Mouse (Mus musculus): ENCODE results near the gene Pik3ap1. TPM values are rescaled to one million over a fixed set of nuclear protein-coding genes. Genes with fewer than 3 reads are reported as not detected.
"Not testable (repeated sequence)": the region's sequence is repeated elsewhere in the genome, so short reads cannot be mapped to it uniquely, and the experiment has no call there.

Pik3ap1 gene
- polyA plus RNA-seq (2011; ENCODE audit: insufficient read depth, insufficient read length, low read depth, missing spikeins) = 0.16 and 0.38 TPM in 2 replicates

DNA sequence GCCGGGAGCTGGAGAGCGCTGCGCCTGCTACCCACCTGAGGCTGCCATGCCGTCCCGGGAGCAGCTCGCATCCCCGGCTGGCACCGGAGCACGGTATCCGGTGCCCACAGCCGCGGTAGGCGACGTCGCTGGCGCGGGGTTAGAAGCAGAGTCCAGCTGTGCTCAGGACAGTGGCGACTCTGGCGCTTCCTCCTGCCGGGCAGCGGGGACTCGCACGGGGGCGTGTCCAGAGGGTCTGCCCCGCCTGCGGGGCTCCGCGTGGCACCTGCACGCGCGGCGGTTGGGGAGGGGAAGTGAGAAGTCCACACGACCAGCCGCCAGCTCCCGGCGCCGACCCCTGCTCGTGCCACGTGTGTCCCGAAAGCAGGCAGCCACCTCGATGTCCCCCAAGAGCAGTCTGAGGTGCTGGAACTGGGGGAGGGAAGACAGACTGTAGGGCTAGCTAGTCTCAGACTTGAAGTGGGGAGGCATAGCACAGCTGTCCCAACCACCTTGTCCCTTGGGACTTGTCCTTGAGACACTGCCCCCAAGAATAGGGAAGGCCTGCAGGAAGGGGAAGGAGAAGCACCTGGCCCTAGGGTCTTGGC, at the start of gene Pik3ap1:
Gene Pik3ap1, minus strand, starts transcription at position 181 of the 587 bp plus-strand sequence.
- Histone ChIP-seq H3K36me3 (ENCODE audit: control insufficient read depth, insufficient read depth, low read length, poor library complexity, severe bottlenecking) (no peaks in the 10 kb centered on the region), H3K4me3 (ENCODE audit: low read depth, low read length) (peak within 1 kb of the TSS; percentile 73), H3K9ac (ENCODE audit: low read depth, poor library complexity, severe bottlenecking) (peak within 1 kb of the TSS; percentile 41), H3K4me1 (ENCODE audit: control insufficient read depth, insufficient read depth, low read length) (no peaks in the 10 kb centered on the region), H3K27ac (ENCODE audit: insufficient read depth, low read length) (no peak within 1 kb of the TSS), H3K9me3 (replicated peaks; ENCODE audit: control insufficient read depth, insufficient read depth, low read length, poor library complexity, severe bottlenecking) (no peaks in the 10 kb centered on the region), H3K27me3 (ENCODE audit: control insufficient read depth, insufficient read depth, low read length, poor library complexity, severe bottlenecking) (0 out of 2 replicates have a peak, but pooled peaks cover 2% of the 10 kb centered on the region)
- no peak for TF ChIP-seq CTCF (IDR thresholded peaks at IDR 0.05; ENCODE audit: low read depth, low read length)
- no peak for TF ChIP-seq EP300 (IDR thresholded peaks at IDR 0.05; ENCODE audit: insufficient read depth, low read depth, low read length)
- TF ChIP-seq POLR2A (IDR thresholded peaks at IDR 0.05; ENCODE audit: insufficient read depth, low read length) = no peak

DNA sequence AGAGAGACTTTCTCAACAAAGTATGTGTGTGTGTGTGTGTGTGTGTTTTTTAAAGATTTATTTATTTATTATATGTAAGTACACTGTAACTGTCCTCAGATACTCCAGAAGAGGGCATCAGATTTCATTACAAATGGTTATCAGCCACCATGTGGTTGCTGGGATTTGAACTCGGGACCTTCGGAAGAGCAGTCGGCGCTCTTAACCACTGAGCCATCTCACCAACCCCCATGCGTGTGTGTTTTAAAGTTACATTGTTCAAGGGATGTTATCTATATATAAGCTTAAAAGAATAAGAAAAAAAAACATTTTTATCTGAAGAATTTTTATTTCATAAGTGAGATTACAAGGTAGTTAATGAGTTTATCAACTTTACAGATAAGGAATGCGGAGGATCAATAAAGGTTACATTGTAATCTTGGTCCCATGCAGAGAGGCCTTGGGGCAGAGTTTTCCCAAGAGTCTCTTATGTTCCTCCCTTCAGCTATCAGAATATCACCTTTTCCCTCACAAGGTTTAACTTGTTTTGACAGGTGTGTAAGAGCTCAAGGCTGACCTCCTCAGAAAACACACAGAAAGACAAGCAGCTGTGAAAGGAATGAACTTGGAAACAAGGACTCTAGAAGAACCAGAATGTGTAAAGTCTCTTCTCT, 46.7 kb upstream of the Pik3ap1 start:
- not testable (repeated sequence) for H3K4me1 ChIP-seq (ENCODE audit: control insufficient read depth, insufficient read depth, low read length)

DNA sequence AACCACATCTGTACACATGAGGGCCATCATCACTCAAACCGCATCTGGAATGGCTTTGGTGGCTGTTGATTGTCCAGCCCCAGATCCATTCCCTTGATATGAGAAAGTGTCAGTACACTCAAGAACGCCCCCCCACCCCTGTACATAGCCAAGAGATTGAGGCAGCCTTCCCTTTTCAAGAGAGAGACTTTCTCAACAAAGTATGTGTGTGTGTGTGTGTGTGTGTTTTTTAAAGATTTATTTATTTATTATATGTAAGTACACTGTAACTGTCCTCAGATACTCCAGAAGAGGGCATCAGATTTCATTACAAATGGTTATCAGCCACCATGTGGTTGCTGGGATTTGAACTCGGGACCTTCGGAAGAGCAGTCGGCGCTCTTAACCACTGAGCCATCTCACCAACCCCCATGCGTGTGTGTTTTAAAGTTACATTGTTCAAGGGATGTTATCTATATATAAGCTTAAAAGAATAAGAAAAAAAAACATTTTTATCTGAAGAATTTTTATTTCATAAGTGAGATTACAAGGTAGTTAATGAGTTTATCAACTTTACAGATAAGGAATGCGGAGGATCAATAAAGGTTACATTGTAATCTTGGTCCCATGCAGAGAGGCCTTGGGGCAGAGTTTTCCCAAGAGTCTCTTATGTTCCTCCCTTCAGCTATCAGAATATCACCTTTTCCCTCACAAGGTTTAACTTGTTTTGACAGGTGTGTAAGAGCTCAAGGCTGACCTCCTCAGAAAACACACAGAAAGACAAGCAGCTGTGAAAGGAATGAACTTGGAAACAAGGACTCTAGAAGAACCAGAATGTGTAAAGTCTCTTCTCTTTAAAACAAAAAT, 41.2 kb upstream of the Pik3ap1 start:
- not testable (repeated sequence) for H3K36me3 ChIP-seq (ENCODE audit: control insufficient read depth, insufficient read depth, low read length, poor library complexity, severe bottlenecking); H3K27ac ChIP-seq (ENCODE audit: insufficient read depth, low read length); H3K4me1 ChIP-seq (ENCODE audit: control insufficient read depth, insufficient read depth, low read length); H3K9me3 ChIP-seq (replicated peaks; ENCODE audit: control insufficient read depth, insufficient read depth, low read length, poor library complexity, severe bottlenecking); H3K4me3 ChIP-seq (ENCODE audit: low read depth, low read length); H3K9ac ChIP-seq (ENCODE audit: low read depth, poor library complexity, severe bottlenecking); H3K27me3 ChIP-seq (ENCODE audit: control insufficient read depth, insufficient read depth, low read length, poor library complexity, severe bottlenecking)

More for the DNA sequence above, 46.7 kb upstream of the Pik3ap1 start:
- H3K4me3 ChIP-seq (ENCODE audit: low read depth, low read length); H3K27me3 ChIP-seq (ENCODE audit: control insufficient read depth, insufficient read depth, low read length, poor library complexity, severe bottlenecking); H3K27ac ChIP-seq (ENCODE audit: insufficient read depth, low read length); H3K9ac ChIP-seq (ENCODE audit: low read depth, poor library complexity, severe bottlenecking); H3K36me3 ChIP-seq (ENCODE audit: control insufficient read depth, insufficient read depth, low read length, poor library complexity, severe bottlenecking); H3K9me3 ChIP-seq (replicated peaks; ENCODE audit: control insufficient read depth, insufficient read depth, low read length, poor library complexity, severe bottlenecking): not testable (repeated sequence)

- TF ChIP-seq EP300 (IDR thresholded peaks at IDR 0.05; ENCODE audit: insufficient read depth, low read depth, low read length) (no peak), CTCF (IDR thresholded peaks at IDR 0.05; ENCODE audit: low read depth, low read length) (no peak), POLR2A (IDR thresholded peaks at IDR 0.05; ENCODE audit: insufficient read depth, low read length) (no peak)
- Histone ChIP-seq H3K27ac (ENCODE audit: insufficient read depth, low read length) (no peak overlapping the region), H3K4me1 (ENCODE audit: control insufficient read depth, insufficient read depth, low read length) (no peaks in the 10 kb centered on the region), H3K9me3 (replicated peaks; ENCODE audit: control insufficient read depth, insufficient read depth, low read length, poor library complexity, severe bottlenecking) (no peaks in the 10 kb centered on the region), H3K36me3 (ENCODE audit: control insufficient read depth, insufficient read depth, low read length, poor library complexity, severe bottlenecking) (no peaks in the 10 kb centered on the region), H3K4me3 (ENCODE audit: low read depth, low read length) (no peak overlapping the region), H3K27me3 (ENCODE audit: control insufficient read depth, insufficient read depth, low read length, poor library complexity, severe bottlenecking) (no peaks in the 10 kb centered on the region), H3K9ac (ENCODE audit: low read depth, poor library complexity, severe bottlenecking) (no peak overlapping the region)
Observed at GRCm38 (mm10) chr19:41421264-41421663, 36.4 kb upstream of the Pik3ap1 start.

DNA sequence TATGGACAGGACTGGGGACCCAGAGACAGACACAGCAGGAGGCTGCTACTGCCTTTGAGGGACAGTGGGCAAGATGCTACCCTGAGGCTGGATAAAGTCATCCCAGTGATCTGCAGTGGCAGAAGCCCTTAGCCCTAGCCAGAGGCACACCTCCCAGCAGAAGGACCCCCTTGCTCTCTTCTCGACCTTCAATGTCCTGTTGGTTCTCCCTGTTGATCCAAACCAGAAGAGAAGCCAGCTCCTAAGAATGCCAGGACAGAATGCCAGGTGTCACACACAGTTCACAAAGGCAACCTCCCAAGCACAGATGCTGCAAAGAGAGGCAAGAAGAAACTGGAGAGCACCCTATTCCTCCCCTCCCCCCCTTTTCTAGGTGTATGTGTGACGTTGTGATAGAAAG, 33.9 kb upstream of the Pik3ap1 start:
- Histone ChIP-seq H3K4me1 (ENCODE audit: control insufficient read depth, insufficient read depth, low read length) (no peaks in the 10 kb centered on the region), H3K9me3 (replicated peaks; ENCODE audit: control insufficient read depth, insufficient read depth, low read length, poor library complexity, severe bottlenecking) (no peaks in the 10 kb centered on the region), H3K27ac (ENCODE audit: insufficient read depth, low read length) (no peak overlapping the region), H3K27me3 (ENCODE audit: control insufficient read depth, insufficient read depth, low read length, poor library complexity, severe bottlenecking) (no peaks in the 10 kb centered on the region), H3K36me3 (ENCODE audit: control insufficient read depth, insufficient read depth, low read length, poor library complexity, severe bottlenecking) (no peaks in the 10 kb centered on the region), H3K9ac (ENCODE audit: low read depth, poor library complexity, severe bottlenecking) (no peak overlapping the region), H3K4me3 (ENCODE audit: low read depth, low read length) (no peak overlapping the region)
- TF ChIP-seq POLR2A (IDR thresholded peaks at IDR 0.05; ENCODE audit: insufficient read depth, low read length) (no peak), EP300 (IDR thresholded peaks at IDR 0.05; ENCODE audit: insufficient read depth, low read depth, low read length) (no peak), CTCF (IDR thresholded peaks at IDR 0.05; ENCODE audit: low read depth, low read length) (no peak)

- Histone ChIP-seq H3K27me3 (ENCODE audit: control insufficient read depth, insufficient read depth, low read length, poor library complexity, severe bottlenecking) (no peaks in the 10 kb centered on the region), H3K36me3 (ENCODE audit: control insufficient read depth, insufficient read depth, low read length, poor library complexity, severe bottlenecking) (no peaks in the 10 kb centered on the region), H3K27ac (ENCODE audit: insufficient read depth, low read length) (no peak overlapping the region), H3K9ac (ENCODE audit: low read depth, poor library complexity, severe bottlenecking) (no peak overlapping the region), H3K4me1 (ENCODE audit: control insufficient read depth, insufficient read depth, low read length) (no peaks in the 10 kb centered on the region), H3K9me3 (replicated peaks; ENCODE audit: control insufficient read depth, insufficient read depth, low read length, poor library complexity, severe bottlenecking) (no peaks in the 10 kb centered on the region), H3K4me3 (ENCODE audit: low read depth, low read length) (no peak overlapping the region)
- TF ChIP-seq POLR2A (IDR thresholded peaks at IDR 0.05; ENCODE audit: insufficient read depth, low read length) (no peak), CTCF (IDR thresholded peaks at IDR 0.05; ENCODE audit: low read depth, low read length) (no peak), EP300 (IDR thresholded peaks at IDR 0.05; ENCODE audit: insufficient read depth, low read depth, low read length) (no peak)
Observed at GRCm38 (mm10) chr19:41417995-41418394, 33.1 kb upstream of the Pik3ap1 start.

All from ES-Bruce4 (cell line).